Mouse (Mus musculus) layer of hippocampus, adult 18-20 months (tissue): Measurements from ENCODE around the gene Tm9sf1. TPM values are rescaled to one million over a fixed set of nuclear protein-coding genes. Genes with fewer than 3 reads are reported as not detected.

Experiments used
- DNase-seq, 2 experiments: peaks; one replicate each; pipeline ENCODE4 v3.0.0; 2022; ENCODE audit warnings: low spot score in 2 of 2
- total RNA-seq, 2 experiments: library from RNA; stranded (reverse); gene quantifications; 2 replicates each; pipeline ENCODE4 v1.2.3; 2021

Tm9sf1 gene
- total RNA-seq, 2 experiments from 2014 or later: 39.6 to 40.8 TPM

GRCm38 (mm10) chr14:55635523-55636007 is 8.0 kb downstream of the Tm9sf1 start, which contains the start of gene Ipo4:
Ipo4 (minus strand) TSS chr14:55635957.
- peak; percentile 88 to 94 for DNase-seq

GRCm38 (mm10) chr14:55634874-55635522 is 8.6 kb downstream of the Tm9sf1 start:
- peak in 1 of 2 experiments; percentile 36 for DNase-seq

- peak in 1 of 2 experiments; percentile 48 for DNase-seq
Observed at GRCm38 (mm10) chr14:55629312-55629711, 14.3 kb downstream of the Tm9sf1 start.

GRCm38 (mm10) chr14:55628077-55628827 is 15.4 kb downstream of the Tm9sf1 start:
- no peak for DNase-seq

- DNase-seq: no peak
Observed at GRCm38 (mm10) chr14:55618486-55619195, 25.0 kb downstream of the Tm9sf1 start.

GRCm38 (mm10) chr14:55617822-55618221 is 25.8 kb downstream of the Tm9sf1 start, which contains the start of gene Rec8:
Rec8 (plus strand) TSS chr14:55618037.
- no peak for DNase-seq

GRCm38 (mm10) chr14:55616844-55617243 is 26.8 kb downstream of the Tm9sf1 start:
- no peak for DNase-seq

- DNase-seq: no peak
Observed at GRCm38 (mm10) chr14:55615876-55616275, 27.7 kb downstream of the Tm9sf1 start.

- DNase-seq: no peak
Observed at GRCm38 (mm10) chr14:55614565-55615178, 28.9 kb downstream of the Tm9sf1 start.

GRCm38 (mm10) chr14:55613346-55613745 is 30.3 kb downstream of the Tm9sf1 start:
- no peak for DNase-seq

GRCm38 (mm10) chr14:55608339-55608738 is 35.3 kb downstream of the Tm9sf1 start:
- no peak for DNase-seq

GRCm38 (mm10) chr14:55605743-55606459 is 37.7 kb downstream of the Tm9sf1 start:
- no peak for DNase-seq

GRCm38 (mm10) chr14:55604823-55605222 is 38.8 kb downstream of the Tm9sf1 start:
- no peak for DNase-seq

GRCm38 (mm10) chr14:55603633-55604576 is 39.7 kb downstream of the Tm9sf1 start:
- peak; percentile 80 to 90 for DNase-seq

GRCm38 (mm10) chr14:55603271-55603632 is 40.4 kb downstream of the Tm9sf1 start, which contains the start of gene Irf9:
Irf9 (plus strand) TSS chr14:55603571.
- DNase-seq: no peak

GRCm38 (mm10) chr14:55598521-55599390 is 44.9 kb downstream of the Tm9sf1 start:
- no peak for DNase-seq

GRCm38 (mm10) chr14:55596036-55596690 is 47.4 kb downstream of the Tm9sf1 start:
- DNase-seq: peak; percentile 44 to 53

GRCm38 (mm10) chr14:55592226-55592625 is 51.4 kb downstream of the Tm9sf1 start:
- no peak for DNase-seq
